Mouse (Mus musculus) midbrain, embryonic 15.5 days (tissue): ENCODE results near the gene Ppp1r14a. TPM values are rescaled to one million over a fixed set of nuclear protein-coding genes. Genes with fewer than 3 reads are reported as not detected.

Experiments used
- ATAC-seq: fragments of 200-750 bp; cut with Nextera tagmentation; replicated peaks from 2 replicates; pipeline ENCODE4 v1.8.0; 2017; ENCODE audit warnings: moderate TSS enrichment
- H3K27ac ChIP-seq: fragments of 300-500 bp; sonication (generic); 2 replicates; pipeline ENCODE4 v1.5.1; 2015; ENCODE audit warnings: mild to moderate bottlenecking, inconsistent platforms
- H3K27me3 ChIP-seq: fragments of 300-500 bp; sonication (generic); replicated peaks from 2 replicates; pipeline ENCODE4 v1.6.1; 2015; ENCODE audit warnings: inconsistent platforms
- H3K36me3 ChIP-seq: fragments of 300-500 bp; sonication (generic); replicated peaks from 2 replicates; pipeline ENCODE4 v1.6.1; 2015; ENCODE audit warnings: inconsistent platforms
- H3K4me1 ChIP-seq: fragments of 300-500 bp; sonication (generic); 2 replicates; pipeline ENCODE4 v1.6.1; 2015; ENCODE audit warnings: inconsistent platforms
- H3K4me2 ChIP-seq: fragments of 300-500 bp; sonication (generic); 2 replicates; pipeline ENCODE4 v1.6.1; 2015; ENCODE audit warnings: inconsistent platforms, mild to moderate bottlenecking, moderate library complexity
- H3K4me3 ChIP-seq: fragments of 300-500 bp; sonication (generic); 2 replicates; pipeline ENCODE4 v1.5.1; 2015; ENCODE audit warnings: mild to moderate bottlenecking, inconsistent platforms
- H3K9ac ChIP-seq: fragments of 300-500 bp; sonication (generic); 2 replicates; pipeline ENCODE4 v1.6.1; 2015; ENCODE audit warnings: mild to moderate bottlenecking, inconsistent platforms
- H3K9me3 ChIP-seq: fragments of 300-500 bp; sonication (generic); 2 replicates; pipeline ENCODE4 v1.6.1; 2016; ENCODE audit warnings: inconsistent platforms
- WGBS: fragments of 180-500 bp; shearing (Covaris S2); methylation state at CpG from one replicate; pipeline ENCODE4 v1.1.7; 2015; ENCODE audit warnings: mixed read lengths; 5-methylcytosine and 5-hydroxymethylcytosine counted together
- polyA plus RNA-seq: library from polyadenylated mRNA; unstranded; fragments of >200 nt; fragmentation: Nextera tagmentation; extraction: Ambion mirVana; gene quantifications from 2 replicates; pipeline ENCODE4 v1.2.1, GENCODE M21; 2015

The Ppp1r14a gene
- polyA plus RNA-seq, 1 experiment from 2014 or later: 3.3 TPM

- Histone ChIP-seq H3K27me3 (no peaks in the 10 kb centered on the region), H3K27ac (peak overlapping the region; percentile 91), H3K4me3 (peak overlapping the region; percentile 90), H3K36me3 (peaks cover 5% of the 10 kb centered on the region; the same call in 1 of the 2 replicates), H3K9me3 (no peaks in the 10 kb centered on the region), H3K9ac (peak overlapping the region; percentile 79; the same call in 1 of the 2 replicates), H3K4me1 (peaks cover 62% of the 10 kb centered on the region), H3K4me2 (peak overlapping the region; percentile 87)
- no peak for ATAC-seq
- 12% methylated on average over 7 of the region's 7 CpGs for WGBS
Observed at GRCm38 (mm10) chr7:29306619-29307018, 17.5 kb downstream of the Ppp1r14a start.

- Histone ChIP-seq H3K9me3 (no peaks in the 10 kb centered on the region), H3K9ac (peak overlapping the region; percentile 79), H3K36me3 (peaks cover 12% of the 10 kb centered on the region; the same call in 1 of the 2 replicates), H3K4me2 (peak overlapping the region; percentile 87), H3K4me1 (peaks cover 66% of the 10 kb centered on the region), H3K4me3 (peak overlapping the region; percentile 90), H3K27me3 (no peaks in the 10 kb centered on the region), H3K27ac (peak overlapping the region; percentile 79)
- WGBS: under 1% methylated on average over 42 of the region's 42 CpGs
- peak; percentile 73 for ATAC-seq
Observed at GRCm38 (mm10) chr7:29307350-29308104, 18.4 kb downstream of the Ppp1r14a start.

GRCm38 (mm10) chr7:29309221-29309721, 20.2 kb downstream of the Ppp1r14a start:
- no peak for ATAC-seq
- peaks cover 12% of the 10 kb centered on the region; the same call in 1 of the 2 replicates for H3K36me3 ChIP-seq
- peaks cover 77% of the 10 kb centered on the region for H3K4me1 ChIP-seq
- H3K9me3 ChIP-seq: no peaks in the 10 kb centered on the region
- under 1% methylated on average over 35 of the region's 36 CpGs for WGBS
- peak overlapping the region; percentile 90 for H3K4me3 ChIP-seq
- H3K4me2 ChIP-seq: peak overlapping the region; percentile 87
- H3K27ac ChIP-seq: peak overlapping the region; percentile 79
- H3K9ac ChIP-seq: peak overlapping the region; percentile 79
- no peaks in the 10 kb centered on the region for H3K27me3 ChIP-seq

- Histone ChIP-seq H3K4me2 (peak overlapping the region; percentile 87), H3K27me3 (no peaks in the 10 kb centered on the region), H3K27ac (0 out of 2 replicates have a peak overlapping the region, but pooled peaks have one; percentile 79), H3K9ac (peak overlapping the region; percentile 79), H3K4me3 (peak overlapping the region; percentile 90), H3K9me3 (no peaks in the 10 kb centered on the region), H3K36me3 (peaks cover 12% of the 10 kb centered on the region; the same call in 1 of the 2 replicates), H3K4me1 (peaks cover 82% of the 10 kb centered on the region)
- no peak for ATAC-seq
- WGBS: 11% methylated on average over 5 of the region's 5 CpGs
Observed at GRCm38 (mm10) chr7:29309749-29310148, 20.6 kb downstream of the Ppp1r14a start.

GRCm38 (mm10) chr7:29313051-29313450, 23.9 kb downstream of the Ppp1r14a start:
- 14% methylated on average over 9 of the region's 9 CpGs for WGBS
- ATAC-seq: no peak
- Histone ChIP-seq H3K4me1 (peaks cover 89% of the 10 kb centered on the region), H3K27ac (peak overlapping the region; percentile 64), H3K9ac (peak overlapping the region; percentile 0; the same call in 1 of the 2 replicates), H3K27me3 (no peaks in the 10 kb centered on the region), H3K4me2 (peak overlapping the region; percentile 43), H3K36me3 (peaks cover 12% of the 10 kb centered on the region; the same call in 1 of the 2 replicates), H3K9me3 (no peaks in the 10 kb centered on the region), H3K4me3 (peak overlapping the region; percentile 9; the same call in 1 of the 2 replicates)

- H3K9ac ChIP-seq: no peak overlapping the region
- no peaks in the 10 kb centered on the region for H3K27me3 ChIP-seq
- WGBS: 54% methylated on average over 9 of the region's 9 CpGs
- peak overlapping the region; percentile 92 for H3K27ac ChIP-seq
- H3K9me3 ChIP-seq: no peaks in the 10 kb centered on the region
- peak overlapping the region; percentile 43 for H3K4me2 ChIP-seq
- ATAC-seq: no peak
- peaks cover 12% of the 10 kb centered on the region; the same call in 1 of the 2 replicates for H3K36me3 ChIP-seq
- peaks cover 91% of the 10 kb centered on the region for H3K4me1 ChIP-seq
- peak overlapping the region; percentile 8; the same call in 1 of the 2 replicates for H3K4me3 ChIP-seq
Observed at GRCm38 (mm10) chr7:29313572-29314261, 24.6 kb downstream of the Ppp1r14a start.

- Histone ChIP-seq H3K9ac (no peak overlapping the region), H3K36me3 (peaks cover 12% of the 10 kb centered on the region; the same call in 1 of the 2 replicates), H3K27ac (peak overlapping the region; percentile 92), H3K9me3 (no peaks in the 10 kb centered on the region), H3K27me3 (no peaks in the 10 kb centered on the region), H3K4me1 (peaks cover 93% of the 10 kb centered on the region), H3K4me2 (peak overlapping the region; percentile 43), H3K4me3 (no peak overlapping the region)
- 41% methylated on average over 13 of the region's 13 CpGs for WGBS
- ATAC-seq: no peak
Observed at GRCm38 (mm10) chr7:29314844-29315628, 25.9 kb downstream of the Ppp1r14a start.

- 46% methylated on average over 17 of the region's 17 CpGs for WGBS
- Histone ChIP-seq H3K4me1 (peaks cover 91% of the 10 kb centered on the region), H3K9ac (peak overlapping the region; percentile 7), H3K27me3 (no peaks in the 10 kb centered on the region), H3K4me2 (peak overlapping the region; percentile 43), H3K36me3 (peaks cover 10% of the 10 kb centered on the region; the same call in 1 of the 2 replicates), H3K9me3 (no peaks in the 10 kb centered on the region), H3K27ac (peak overlapping the region; percentile 92), H3K4me3 (no peak overlapping the region)
- ATAC-seq: no peak
Observed at GRCm38 (mm10) chr7:29316137-29316734, 27.1 kb downstream of the Ppp1r14a start.

GRCm38 (mm10) chr7:29316976-29317375, 27.9 kb downstream of the Ppp1r14a start:
- Histone ChIP-seq H3K4me1 (peaks cover 90% of the 10 kb centered on the region), H3K9me3 (no peaks in the 10 kb centered on the region), H3K4me2 (peak overlapping the region; percentile 43), H3K27ac (peak overlapping the region; percentile 92), H3K27me3 (no peaks in the 10 kb centered on the region), H3K9ac (peak overlapping the region; percentile 7), H3K4me3 (no peak overlapping the region), H3K36me3 (0 out of 2 replicates have a peak, but pooled peaks cover 3% of the 10 kb centered on the region)
- 2% methylated on average over 10 of the region's 10 CpGs for WGBS
- ATAC-seq: peak; percentile 32

- Histone ChIP-seq H3K36me3 (no peaks in the 10 kb centered on the region), H3K27me3 (no peaks in the 10 kb centered on the region), H3K4me3 (no peak overlapping the region), H3K9ac (peak overlapping the region; percentile 7), H3K9me3 (no peaks in the 10 kb centered on the region), H3K27ac (peak overlapping the region; percentile 92), H3K4me2 (peak overlapping the region; percentile 43), H3K4me1 (peaks cover 86% of the 10 kb centered on the region)
- WGBS: 0% methylated on average over 2 of the region's 2 CpGs
- ATAC-seq: peak; percentile 48
Observed at GRCm38 (mm10) chr7:29317558-29317957, 28.4 kb downstream of the Ppp1r14a start.
